Mouse (Mus musculus) heart, adult 2 months (tissue): ENCODE data around the gene Gm12184.

Source experiments
- CTCF ChIP-seq: fragments of 200-600 bp; IDR thresholded peaks from 2 replicates; pipeline ENCODE4 v1.8.1; 2022; ENCODE audit warnings: antibody characterized with exemption, mild to moderate bottlenecking, moderate library complexity
- EP300 ChIP-seq: fragments of 200-500 bp; IDR thresholded peaks from 2 replicates; pipeline ENCODE4 v1.6.1; 2011; ENCODE audit warnings: low read depth, low read length, control low read depth; ENCODE audit not compliant: insufficient read depth
- POLR2A ChIP-seq: fragments of 200-500 bp; IDR thresholded peaks from 2 replicates; pipeline ENCODE4 v1.6.1; 2011; ENCODE audit warnings: mild to moderate bottlenecking, low read depth, low read length, control low read depth; ENCODE audit not compliant: insufficient read depth

GRCm38 (mm10) chr11:48798308-48798707, 28.1 kb downstream of the Gm12184 start:
- no peak for TF ChIP-seq CTCF
- TF ChIP-seq POLR2A, result no peak
- TF ChIP-seq EP300, result no peak
